Mouse (Mus musculus) heart, postnatal 4 days (tissue): ENCODE measurements around the gene Dnase1l2. TPM values are rescaled to one million over a fixed set of nuclear protein-coding genes. Genes with fewer than 3 reads are reported as not detected.
"Not testable (repeated sequence)": the region's sequence is repeated elsewhere in the genome, so short reads cannot be mapped to it uniquely, and the experiment has no call there.

Source experiments
- DNase-seq: peaks from one replicate; pipeline ENCODE4 v3.0.0; 2021
- total RNA-seq, 2 experiments: library from RNA; stranded (reverse); gene quantifications; 2 replicates each; pipeline ENCODE4 v1.2.3; 2021

Dnase1l2 gene
- total RNA-seq, 2 experiments from 2014 or later = 1.0 to 1.5 TPM

DNA sequence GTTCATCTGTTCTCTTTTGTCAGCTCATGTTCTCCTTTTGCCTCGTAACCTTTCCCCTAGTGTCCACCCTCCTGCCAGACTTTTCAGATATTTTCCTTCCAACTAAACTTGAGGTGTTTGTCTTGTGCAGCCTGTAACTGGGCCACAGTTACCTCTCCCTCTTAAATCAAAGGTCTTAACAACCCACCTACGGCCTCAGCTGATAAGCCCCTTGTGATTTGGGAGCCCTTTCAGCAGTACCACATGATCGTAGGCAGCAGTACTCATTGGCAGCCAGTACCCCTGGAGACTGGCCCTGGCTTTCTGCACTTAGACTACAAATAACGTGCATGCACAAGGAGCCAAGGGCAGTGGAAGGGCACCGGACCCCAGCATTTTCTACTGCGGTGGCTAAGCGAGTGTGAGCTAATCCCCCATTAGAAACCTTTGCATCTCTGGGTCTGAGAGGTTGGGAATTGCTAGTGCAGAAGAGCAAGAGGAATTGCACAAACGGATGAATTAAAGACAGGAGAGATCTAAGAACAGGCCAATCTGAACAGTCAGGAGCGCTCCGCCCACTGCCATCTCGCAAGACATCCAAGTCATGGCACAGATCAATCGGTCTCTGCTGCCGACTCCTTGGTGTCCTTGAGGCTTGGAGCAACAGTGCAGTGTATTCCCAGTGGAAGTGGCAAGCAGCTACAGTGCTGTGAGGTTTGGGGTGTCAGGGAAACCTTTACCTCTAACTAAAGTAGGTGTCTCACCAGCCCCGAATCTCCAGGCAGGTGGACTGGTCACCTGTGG, 13.5 kb downstream of the Dnase1l2 start:
- DNase-seq = peak; percentile 70

DNA sequence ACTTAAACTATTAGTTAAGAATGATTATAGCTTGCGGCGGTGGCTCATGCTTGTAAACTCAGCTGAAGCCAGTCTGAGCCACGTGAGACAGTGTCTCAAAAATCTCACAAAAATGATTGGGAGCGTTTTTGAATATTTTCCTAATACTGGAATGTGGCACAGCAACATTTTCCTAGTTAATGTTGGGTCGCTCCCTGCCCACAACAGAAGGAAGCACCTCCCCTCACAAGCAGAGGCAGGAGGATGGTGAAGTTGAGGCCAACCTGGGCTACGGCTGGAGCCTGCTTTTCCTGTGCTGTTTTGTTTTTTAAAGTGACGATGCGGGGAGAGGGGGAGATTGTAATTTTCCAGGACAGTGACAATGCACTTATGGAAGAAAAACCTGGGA, 15.7 kb downstream of the Dnase1l2 start:
- DNase-seq = no peak

DNA sequence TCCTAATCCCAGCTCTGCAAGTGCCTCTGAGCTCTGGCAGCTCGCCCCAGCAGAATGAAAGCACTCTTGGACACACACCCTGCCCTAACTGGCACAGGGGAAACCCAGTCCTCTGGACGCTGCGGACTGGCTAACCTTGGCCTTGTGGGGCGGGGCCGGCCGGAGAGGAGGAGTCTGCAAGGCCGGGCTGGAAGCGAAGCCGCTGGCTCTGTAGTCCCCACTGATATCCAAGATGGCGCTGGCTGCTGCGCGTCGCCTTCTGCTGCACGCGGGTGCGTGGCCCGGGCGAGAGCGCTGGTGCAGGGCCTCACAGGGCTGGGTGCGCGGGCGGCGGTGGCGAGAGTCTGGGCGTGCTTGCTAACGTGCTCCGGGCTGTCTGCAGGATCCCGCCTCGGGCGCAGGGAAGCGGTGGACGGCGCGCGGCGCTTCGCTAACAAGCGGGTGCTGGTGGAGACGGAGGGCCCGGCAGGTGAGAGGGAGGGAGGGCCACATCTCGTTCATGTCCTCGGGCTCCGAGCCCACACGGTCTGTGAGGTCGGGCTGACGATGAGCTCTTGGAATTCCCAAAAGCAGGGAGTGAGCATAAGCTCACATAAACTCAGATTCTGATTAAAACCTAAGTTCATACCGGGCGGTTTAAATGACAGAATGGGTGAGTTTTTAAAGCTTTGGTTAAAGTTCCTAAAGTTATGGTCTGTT, 16.3 kb downstream of the Dnase1l2 start, which contains the start of gene Eci1:
TSS of gene Eci1 (plus strand) at position 171 of the 699 bp plus-strand sequence.
- DNase-seq = peak; percentile 96

DNA sequence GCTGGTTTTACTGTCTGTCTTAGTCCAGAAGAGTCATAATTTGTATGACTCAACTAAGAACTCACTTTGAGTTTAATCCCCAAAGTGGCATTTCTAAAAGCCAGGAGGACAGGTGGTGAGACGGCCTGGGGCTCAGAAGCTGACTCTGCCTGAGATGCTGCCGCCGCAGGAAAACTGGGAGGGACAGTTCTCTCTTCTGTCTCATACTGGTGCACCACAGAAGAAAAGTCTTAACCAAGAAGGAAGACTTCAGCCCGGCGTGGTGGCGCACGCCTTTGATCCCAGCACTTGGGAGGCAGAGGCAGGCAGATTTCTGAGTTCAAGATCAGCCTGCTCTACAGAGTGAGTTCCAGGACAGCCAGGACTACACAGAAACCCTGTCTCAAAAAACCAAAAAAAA, 17.0 kb downstream of the Dnase1l2 start:
- no peak for DNase-seq

DNA sequence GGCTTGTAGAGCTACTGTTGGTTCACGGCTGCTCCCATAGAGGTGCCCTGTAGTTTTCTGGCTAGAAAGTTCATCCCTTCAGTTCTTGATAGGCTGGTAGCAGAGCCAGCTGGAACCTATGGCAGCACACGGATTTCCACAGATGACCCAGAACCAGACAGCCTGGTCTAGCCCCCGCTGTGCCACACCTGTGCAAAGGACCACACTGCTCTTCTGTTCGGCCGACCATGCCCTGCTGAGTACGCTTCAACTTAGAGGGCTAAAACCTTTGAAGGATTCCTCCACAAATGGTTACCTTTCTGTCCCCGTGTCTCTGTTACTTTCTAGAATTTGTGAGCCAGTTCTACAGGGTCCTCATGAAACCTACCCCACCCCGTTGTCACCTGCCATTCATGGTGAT, 17.6 kb downstream of the Dnase1l2 start:
- DNase-seq = not testable (repeated sequence)

DNA sequence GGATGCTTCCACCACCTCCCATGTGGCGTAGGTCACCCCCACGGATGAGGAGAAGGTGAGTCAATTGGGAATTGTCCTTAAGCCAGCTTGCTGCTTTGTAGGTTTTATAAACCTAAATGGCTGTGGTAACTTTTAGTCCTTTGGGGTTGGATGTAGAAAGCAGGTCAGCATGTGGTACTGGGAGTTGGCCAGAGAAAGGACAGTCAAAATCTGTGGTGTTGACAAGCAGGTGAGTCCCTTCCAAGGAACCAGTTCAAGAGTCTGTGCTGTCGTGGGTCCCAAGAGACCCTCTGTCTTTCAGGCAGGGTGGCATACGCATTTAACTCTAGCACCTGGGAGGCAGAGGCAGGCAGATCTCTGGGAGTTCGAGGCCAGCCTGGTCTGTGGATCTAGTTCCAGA, 18.4 kb downstream of the Dnase1l2 start:
- DNase-seq = no peak

DNA sequence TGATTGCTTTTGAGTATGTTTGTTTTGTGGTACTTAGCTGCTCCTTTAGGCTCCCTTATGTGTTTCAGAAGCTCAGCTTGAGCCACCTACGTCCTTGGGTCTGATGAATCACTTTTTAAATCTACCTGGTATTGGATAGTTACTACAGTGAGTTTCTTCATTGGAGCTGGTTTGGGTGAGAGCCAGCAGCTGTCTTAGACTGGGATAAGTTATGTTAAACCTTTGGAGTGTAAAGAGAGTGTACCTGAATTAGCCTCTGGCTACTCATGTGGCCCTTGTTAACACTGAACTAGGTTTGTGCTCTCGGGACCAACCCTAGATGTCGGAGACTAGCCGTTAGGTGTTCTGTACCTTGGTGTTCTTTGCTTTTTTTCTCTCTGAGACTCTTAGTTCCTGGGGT, 19.8 kb downstream of the Dnase1l2 start:
- no peak for DNase-seq

DNA sequence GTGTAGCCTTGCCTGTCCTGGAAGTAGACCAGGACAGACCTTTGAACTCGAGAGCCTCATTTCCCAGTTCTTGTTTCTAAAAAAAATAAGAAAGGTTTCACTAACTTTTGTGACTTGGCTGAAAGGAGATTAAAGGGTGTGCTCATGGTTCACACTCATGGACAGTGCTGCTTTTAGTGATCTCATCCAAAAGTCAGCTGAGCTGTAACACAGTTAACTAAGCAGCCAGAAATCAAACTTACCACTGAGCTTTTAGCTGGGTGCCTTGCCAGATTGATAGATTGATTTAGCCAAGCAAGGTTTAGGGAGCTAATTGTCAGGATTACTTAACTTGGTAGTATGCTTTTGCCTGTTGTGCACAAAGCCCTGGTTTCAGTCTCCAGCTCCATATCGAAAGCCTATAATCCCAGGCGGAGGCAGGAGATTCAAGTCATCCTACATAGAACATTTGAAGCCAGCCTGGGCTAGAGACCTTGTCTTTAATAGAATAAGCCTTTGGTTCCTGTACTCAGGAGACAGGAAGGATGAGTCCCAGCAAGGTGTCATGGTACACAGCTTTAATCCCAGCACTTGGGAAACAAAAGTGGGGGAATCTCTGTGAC, 26.8 kb downstream of the Dnase1l2 start:
- DNase-seq = no peak

DNA sequence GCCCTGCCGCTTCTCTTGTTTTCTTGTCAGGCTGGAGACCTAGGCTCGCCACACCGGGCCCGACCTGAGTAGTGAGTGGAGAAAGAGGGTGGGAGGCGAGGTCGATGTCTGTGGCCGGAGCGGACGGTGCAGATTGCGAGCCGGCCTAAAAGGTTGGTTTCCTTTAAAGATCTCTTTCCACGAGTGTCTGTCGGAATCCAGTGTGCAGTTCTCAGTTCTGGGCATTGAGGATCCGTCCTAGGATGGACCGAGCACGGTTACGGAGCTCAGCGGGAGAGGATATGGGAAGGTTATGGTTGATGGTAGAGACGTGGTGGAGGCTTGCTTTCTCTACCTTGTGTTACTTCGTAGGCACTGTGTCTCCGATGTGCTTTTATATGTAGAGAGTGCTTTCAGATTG, 27.9 kb downstream of the Dnase1l2 start:
- no peak for DNase-seq

DNA sequence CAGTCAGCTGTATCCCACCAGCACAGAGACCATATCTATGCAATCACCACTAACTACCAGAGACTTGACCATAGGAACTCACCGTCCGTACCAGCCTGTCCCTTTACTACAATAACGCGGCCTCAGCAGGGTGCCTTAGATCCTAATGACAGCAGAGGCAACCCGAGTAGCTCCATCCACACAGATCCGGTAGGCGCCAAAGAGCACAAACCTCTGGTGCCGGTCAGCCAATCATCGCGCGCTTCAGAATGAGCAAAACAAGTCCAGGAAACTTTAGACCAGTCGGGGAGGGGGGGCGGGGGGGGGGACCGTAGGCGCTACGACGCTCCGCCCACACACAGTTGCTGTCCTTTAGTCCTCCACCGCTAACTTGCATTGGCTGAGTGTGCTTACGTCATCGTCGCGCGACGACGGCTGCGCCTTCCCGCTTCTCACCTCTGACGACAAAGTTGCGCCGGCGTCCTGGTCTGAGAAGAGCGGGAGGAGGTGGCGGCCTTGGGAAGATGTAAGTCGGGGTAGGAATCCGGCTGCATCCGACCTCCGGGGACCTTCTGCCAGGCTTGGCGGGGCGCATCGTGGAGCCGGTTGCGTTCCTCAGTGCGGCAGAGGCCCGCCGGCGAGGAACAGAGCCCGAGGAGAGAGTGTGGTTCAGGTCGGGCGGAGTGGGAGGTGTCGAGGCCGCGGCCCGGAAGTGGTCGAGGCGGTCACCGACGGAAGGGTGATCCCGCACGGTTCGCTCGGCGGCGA, 28.5 kb downstream of the Dnase1l2 start, which contains the start of gene Rnps1:
TSS of gene Rnps1 (plus strand) at position 336 of the 747 bp plus-strand sequence.
- DNase-seq = peak; percentile 94

DNA sequence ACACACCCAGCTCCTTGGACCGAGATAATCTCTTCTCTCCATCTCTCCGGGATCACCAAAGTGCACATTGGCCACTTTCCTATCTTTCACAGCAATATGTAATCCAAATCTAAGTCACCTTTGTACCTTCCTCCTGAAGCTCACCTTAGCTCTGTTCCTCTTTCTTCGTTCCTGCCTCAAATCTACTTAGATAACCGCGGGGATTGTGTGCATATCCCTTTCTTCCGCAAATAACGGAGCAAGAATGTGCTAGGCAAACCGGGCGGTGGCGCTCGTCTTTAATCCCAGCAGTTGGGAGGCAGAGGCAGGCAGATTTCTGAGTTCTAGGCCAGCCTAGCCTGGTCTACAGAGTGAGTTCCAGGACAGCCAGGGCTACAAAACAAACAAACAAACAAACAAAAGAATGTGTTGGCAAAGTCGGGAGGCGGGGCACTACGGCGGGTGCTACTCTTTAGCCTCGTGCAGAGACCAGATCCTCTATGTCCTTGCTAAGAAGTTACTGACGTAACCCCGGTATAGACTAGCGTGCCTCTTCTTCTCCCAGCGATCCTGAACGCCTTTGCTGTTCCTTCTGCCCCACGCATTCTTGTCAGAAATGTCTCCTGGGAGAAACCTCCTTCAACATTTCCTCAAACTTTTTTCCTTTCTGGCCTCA, 29.2 kb downstream of the Dnase1l2 start:
- DNase-seq = peak; percentile 36

DNA sequence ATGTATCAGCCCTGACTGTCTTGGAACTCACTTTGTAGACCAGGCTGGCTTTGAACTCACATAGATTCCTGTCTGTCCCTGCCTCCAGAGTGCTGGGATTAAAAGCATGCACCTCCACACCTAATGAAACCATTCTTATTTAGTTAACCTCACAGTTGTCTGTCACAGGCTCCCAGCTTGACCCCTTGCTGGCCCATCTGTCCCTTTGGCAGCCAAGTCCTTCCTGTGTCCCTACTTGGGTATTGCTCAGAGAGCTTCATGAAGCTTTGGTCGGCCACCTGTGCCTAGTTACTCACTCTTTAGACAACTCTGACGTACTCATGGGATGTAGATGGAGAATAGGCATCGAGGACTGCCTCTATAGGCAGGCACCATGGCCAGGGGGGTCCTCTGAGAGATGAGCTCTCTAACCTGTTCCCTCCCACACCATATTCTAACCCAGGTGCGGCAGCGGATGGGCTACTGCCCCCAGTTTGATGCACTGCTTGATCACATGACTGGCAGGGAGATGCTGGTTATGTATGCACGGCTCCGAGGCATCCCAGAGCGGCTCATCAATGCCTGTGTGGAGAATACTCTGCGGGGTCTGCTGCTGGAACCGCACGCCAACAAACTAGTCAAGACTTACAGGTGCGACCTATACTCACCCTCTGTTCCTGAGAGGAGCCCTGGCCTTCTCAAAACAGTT, 35.6 kb downstream of the Dnase1l2 start:
- DNase-seq = no peak

DNA sequence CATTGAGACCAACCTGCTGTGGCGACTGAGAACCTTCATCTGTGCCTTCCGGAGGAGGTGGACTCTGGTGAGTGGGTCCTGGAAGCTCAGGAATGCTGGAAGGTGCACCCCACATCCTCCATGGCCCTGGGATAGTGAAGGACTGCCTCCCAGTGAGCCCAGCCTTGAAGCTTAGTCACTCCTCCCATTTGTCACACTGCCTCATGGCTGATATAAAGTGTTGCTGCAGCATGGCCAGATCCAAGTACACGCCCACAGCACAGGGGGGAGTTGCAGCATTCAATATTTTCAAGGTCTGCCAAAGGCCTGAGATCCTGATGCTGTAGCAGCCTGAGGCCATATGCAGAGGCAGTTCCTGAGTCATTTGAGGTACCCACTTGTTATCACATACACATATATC, 40.5 kb downstream of the Dnase1l2 start:
- no peak for DNase-seq

DNA sequence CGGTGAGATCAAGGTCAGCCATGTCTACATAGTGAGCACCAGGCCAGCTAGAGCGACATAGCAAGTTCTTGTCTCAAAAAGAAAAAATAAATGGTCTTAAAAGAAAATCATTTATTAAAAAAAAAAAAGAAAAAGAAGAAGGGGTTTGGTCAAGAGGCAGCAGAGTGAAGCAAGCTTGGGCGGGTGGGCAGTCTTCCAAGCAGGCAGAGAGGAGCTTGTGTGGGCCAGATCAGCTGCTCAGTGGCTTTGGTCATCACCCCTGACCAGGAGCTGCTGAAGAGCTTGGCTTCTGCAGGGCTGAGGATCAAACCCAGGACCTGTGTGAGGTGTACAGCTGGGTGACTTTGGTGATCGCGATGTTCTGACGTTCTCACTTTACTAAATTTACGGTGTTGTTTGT, 48.4 kb downstream of the Dnase1l2 start:
- no peak for DNase-seq

DNA sequence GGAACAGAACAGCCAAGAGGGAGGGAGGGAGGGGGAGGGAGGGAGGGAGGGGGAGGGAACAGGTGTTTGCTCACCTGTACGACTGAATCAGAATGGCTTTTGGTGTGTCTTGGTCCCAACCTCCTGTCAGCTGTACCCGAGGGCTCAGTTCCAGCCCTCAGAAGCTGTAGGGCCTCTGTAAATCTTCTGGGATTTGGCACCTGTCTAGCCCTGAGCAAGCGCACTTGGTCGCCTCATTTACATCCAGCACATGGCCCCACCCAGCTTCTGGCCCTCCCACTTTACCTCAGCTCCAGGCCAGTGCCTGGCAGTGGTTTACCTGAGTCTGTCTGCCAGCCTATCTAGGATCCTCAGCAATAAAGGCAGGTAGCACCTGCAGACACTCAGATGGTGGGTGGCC, 49.4 kb downstream of the Dnase1l2 start:
- no peak for DNase-seq

DNA sequence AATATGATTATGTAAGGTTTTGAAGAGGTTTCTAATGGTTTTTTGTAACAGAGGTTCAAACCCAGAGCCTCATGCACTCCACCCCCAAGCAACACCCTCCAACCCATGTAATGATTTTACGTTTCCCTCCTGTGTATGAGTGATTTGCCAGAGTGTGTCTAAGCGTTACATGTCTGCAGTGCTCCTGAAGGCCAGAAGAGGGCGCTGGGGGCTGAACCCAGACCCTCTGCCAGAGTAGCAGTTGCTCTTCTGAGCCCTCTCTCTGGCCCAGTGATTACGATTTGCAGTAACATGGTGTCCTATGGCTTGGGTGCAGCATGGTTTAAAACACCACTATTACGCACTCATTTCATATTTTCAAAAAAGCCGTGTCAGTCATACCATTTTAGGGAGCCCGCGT, 51.8 kb downstream of the Dnase1l2 start:
- DNase-seq = no peak

Other genes with a start within 250 kb of the Dnase1l2 start
- 10 to 100 TPM in 1 of 2 experiments, 1 to 10 TPM in 1; 9.6 to 10.9 TPM for gene Tbc1d24, start 237.5 kb downstream of the Dnase1l2 start, total RNA-seq
- gene Ntn3, start 233.6 kb downstream of the Dnase1l2 start, total RNA-seq = 1 to 10 TPM; 2.3 to 2.4 TPM
- gene Tedc2, start 222.3 kb downstream of the Dnase1l2 start, total RNA-seq = 1 to 10 TPM; 4.2 to 5.1 TPM
- gene Ccnf, start 191.6 kb downstream of the Dnase1l2 start, total RNA-seq = 10 to 100 TPM; 18.1 to 20.1 TPM
- under 1 TPM in 1 of 2 experiments, not detected in 1; 0.05 TPM for gene Abca17, start 92.0 kb downstream of the Dnase1l2 start, total RNA-seq
- gene Abca3, start 91.2 kb downstream of the Dnase1l2 start, total RNA-seq = 10 to 100 TPM; 14.7 to 16.8 TPM
- 100 to 1,000 TPM; 130 to 135 TPM for gene Rnps1, start 28.5 kb downstream of the Dnase1l2 start, total RNA-seq
- 100 to 1,000 TPM; 323 to 342 TPM for gene Eci1, start 16.5 kb downstream of the Dnase1l2 start, total RNA-seq
- 10 to 100 TPM; 17.3 to 19.3 TPM for gene E4f1, start 27.2 kb upstream of the Dnase1l2 start, total RNA-seq
- 10 to 100 TPM; 46.5 to 49.3 TPM for gene Pgp, start 27.3 kb upstream of the Dnase1l2 start, total RNA-seq
- under 1 TPM in 1 of 2 experiments, not detected in 1; 0.29 TPM for gene Bricd5, start 30.8 kb upstream of the Dnase1l2 start, total RNA-seq
- 10 to 100 TPM; 14.9 to 16.3 TPM for gene Mlst8, start 36.0 kb upstream of the Dnase1l2 start, total RNA-seq
- gene Caskin1, start 45.5 kb upstream of the Dnase1l2 start, total RNA-seq = under 1 TPM; 0.34 to 0.91 TPM
- 100 to 1,000 TPM in 1 of 2 experiments, 10 to 100 TPM in 1; 97.6 to 106 TPM for gene Traf7, start 84.8 kb upstream of the Dnase1l2 start, total RNA-seq
- under 1 TPM; 0.27 to 0.38 TPM for gene Rab26, start 91.1 kb upstream of the Dnase1l2 start, total RNA-seq
- gene Pkd1, start 106.7 kb upstream of the Dnase1l2 start, total RNA-seq = 10 to 100 TPM; 50.1 to 52.6 TPM
- 10 to 100 TPM; 82.9 to 87.9 TPM for gene Tsc2, start 189.5 kb upstream of the Dnase1l2 start, total RNA-seq
- 1 to 10 TPM; 4.0 TPM for gene Nthl1, start 189.6 kb upstream of the Dnase1l2 start, total RNA-seq
- 10 to 100 TPM; 61.8 to 75.0 TPM for gene Slc9a3r2, start 207.2 kb upstream of the Dnase1l2 start, total RNA-seq
- gene Npw, start 215.4 kb upstream of the Dnase1l2 start, total RNA-seq = not detected
- gene Zfp598, start 226.6 kb upstream of the Dnase1l2 start, total RNA-seq = 10 to 100 TPM; 26.0 to 26.6 TPM
- gene Syngr3, start 246.8 kb upstream of the Dnase1l2 start, total RNA-seq = under 1 TPM; 0.14 to 0.27 TPM